Mouse (Mus musculus) cortical plate, adult 2 months (tissue): Measurements from ENCODE around the gene Cd6.

Experiments used
- CTCF ChIP-seq: fragments of 200-500 bp; IDR thresholded peaks from 2 replicates; pipeline ENCODE4 v1.5.1; 2011; ENCODE audit warnings: mild to moderate bottlenecking, control low read depth, low read length; ENCODE audit not compliant: insufficient read depth; ENCODE audit errors: extremely low read depth
- POLR2A ChIP-seq: fragments of 200-500 bp; IDR thresholded peaks from 2 replicates; pipeline ENCODE4 v1.6.1; 2011; ENCODE audit warnings: mild to moderate bottlenecking, low read length, control low read depth; ENCODE audit not compliant: insufficient read depth; ENCODE audit errors: extremely low read depth

DNA sequence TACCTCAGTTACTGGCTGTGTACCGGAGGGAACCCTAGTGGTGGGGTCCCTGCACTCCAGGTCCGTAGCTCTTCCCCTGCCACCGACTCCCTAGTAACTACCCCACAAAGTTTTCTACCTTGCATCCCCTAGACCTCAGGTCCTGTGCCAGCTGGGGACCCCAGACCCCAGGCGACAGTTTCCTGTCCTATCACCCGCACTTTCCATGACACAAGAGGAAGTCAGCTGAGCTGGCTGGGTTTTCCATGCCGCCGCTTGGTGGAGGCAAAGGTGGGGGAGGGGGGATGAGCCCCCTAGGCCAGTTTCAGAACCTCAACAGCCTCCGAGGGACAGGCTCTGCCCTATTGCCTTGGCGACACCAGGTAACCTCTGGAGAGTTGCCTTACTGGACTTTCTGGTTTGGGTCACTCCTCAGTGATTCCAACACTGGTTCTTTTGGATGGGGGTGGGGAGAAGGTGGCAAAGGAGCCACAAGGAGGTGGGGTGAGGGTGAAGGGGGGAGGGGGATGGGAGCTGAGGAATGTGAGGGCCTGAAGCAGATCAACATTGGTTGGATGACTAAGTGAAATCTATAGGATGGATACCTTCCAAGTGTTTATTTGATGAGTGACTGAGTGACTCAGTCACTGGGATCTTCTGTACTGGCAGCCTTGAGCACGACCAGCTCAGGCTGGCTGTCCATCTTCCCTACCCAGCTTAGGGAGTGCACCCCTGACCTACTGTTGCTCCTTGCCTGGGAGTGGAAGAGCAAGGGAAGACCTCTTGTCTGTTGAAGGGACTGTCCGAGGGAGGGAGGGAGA, 89.0 kb downstream of the Cd6 start:
- no peak for TF ChIP-seq POLR2A
- no peak for TF ChIP-seq CTCF
